Mouse (Mus musculus) lung, embryonic 14.5 days (tissue): ENCODE data around the gene Stx1a. TPM values are rescaled to one million over a fixed set of nuclear protein-coding genes. Genes with fewer than 3 reads are reported as not detected.

ENCODE experiments used
- ATAC-seq: fragments of 200-750 bp; cut with Nextera tagmentation; 2 replicates; pipeline ENCODE4 v1.8.0; 2017; ENCODE audit warnings: mild to moderate bottlenecking, moderate TSS enrichment, moderate library complexity; ENCODE audit not compliant: insufficient read depth
- DNase-seq: peaks from one replicate; pipeline ENCODE4 v3.0.0-alpha.2; 2015
- H3K27ac ChIP-seq: fragments of 300-500 bp; sonication (generic); 2 replicates; pipeline ENCODE4 v1.5.1; 2014; ENCODE audit warnings: low read depth, mild to moderate bottlenecking, moderate library complexity
- H3K27me3 ChIP-seq: fragments of 300-500 bp; sonication (generic); 2 replicates; pipeline ENCODE4 v1.6.1; 2014; ENCODE audit warnings: low read length, control low read depth; ENCODE audit not compliant: insufficient read depth
- H3K36me3 ChIP-seq: fragments of 300-500 bp; sonication (generic); 2 replicates; pipeline ENCODE4 v1.6.1; 2014; ENCODE audit warnings: control low read depth; ENCODE audit not compliant: insufficient read depth
- H3K4me1 ChIP-seq: fragments of 300-500 bp; sonication (generic); 2 replicates; pipeline ENCODE4 v1.6.1; 2014; ENCODE audit warnings: antibody characterized with exemption, control low read depth; ENCODE audit not compliant: insufficient read depth
- H3K4me2 ChIP-seq: fragments of 300-500 bp; sonication (generic); 2 replicates; pipeline ENCODE4 v1.6.1; 2014; ENCODE audit warnings: mild to moderate bottlenecking
- H3K4me3 ChIP-seq: fragments of 300-500 bp; sonication (generic); 2 replicates; pipeline ENCODE4 v1.5.1; 2014; ENCODE audit warnings: low read depth, low read length
- H3K9ac ChIP-seq: fragments of 300-500 bp; sonication (generic); 2 replicates; pipeline ENCODE4 v1.6.1; 2014
- H3K9me3 ChIP-seq: fragments of 300-500 bp; sonication (generic); 2 replicates; pipeline ENCODE4 v1.6.1; 2016; ENCODE audit warnings: low read depth, low read length, control low read depth
- CTCF ChIP-seq: IDR thresholded peaks from 2 replicates; pipeline ENCODE4 v1.5.1; 2016; ENCODE audit warnings: antibody characterized with exemption, low read depth
- WGBS: fragments of 180-500 bp; shearing (Covaris S2); extraction: QIAGEN DNeasy Blood & Tissue Kit; methylation state at CpG from one replicate; pipeline ENCODE4 v1.1.7; 2014; 5-methylcytosine and 5-hydroxymethylcytosine counted together
- polyA plus RNA-seq: library from polyadenylated mRNA; unstranded; fragments of >200 nt; fragmentation: Nextera tagmentation; extraction: Ambion mirVana; gene quantifications from 2 replicates; pipeline ENCODE4 v1.2.1, GENCODE M21; 2014

Gene Stx1a
- polyA plus RNA-seq, 1 experiment from 2014 or later: 14.5 TPM

DNA sequence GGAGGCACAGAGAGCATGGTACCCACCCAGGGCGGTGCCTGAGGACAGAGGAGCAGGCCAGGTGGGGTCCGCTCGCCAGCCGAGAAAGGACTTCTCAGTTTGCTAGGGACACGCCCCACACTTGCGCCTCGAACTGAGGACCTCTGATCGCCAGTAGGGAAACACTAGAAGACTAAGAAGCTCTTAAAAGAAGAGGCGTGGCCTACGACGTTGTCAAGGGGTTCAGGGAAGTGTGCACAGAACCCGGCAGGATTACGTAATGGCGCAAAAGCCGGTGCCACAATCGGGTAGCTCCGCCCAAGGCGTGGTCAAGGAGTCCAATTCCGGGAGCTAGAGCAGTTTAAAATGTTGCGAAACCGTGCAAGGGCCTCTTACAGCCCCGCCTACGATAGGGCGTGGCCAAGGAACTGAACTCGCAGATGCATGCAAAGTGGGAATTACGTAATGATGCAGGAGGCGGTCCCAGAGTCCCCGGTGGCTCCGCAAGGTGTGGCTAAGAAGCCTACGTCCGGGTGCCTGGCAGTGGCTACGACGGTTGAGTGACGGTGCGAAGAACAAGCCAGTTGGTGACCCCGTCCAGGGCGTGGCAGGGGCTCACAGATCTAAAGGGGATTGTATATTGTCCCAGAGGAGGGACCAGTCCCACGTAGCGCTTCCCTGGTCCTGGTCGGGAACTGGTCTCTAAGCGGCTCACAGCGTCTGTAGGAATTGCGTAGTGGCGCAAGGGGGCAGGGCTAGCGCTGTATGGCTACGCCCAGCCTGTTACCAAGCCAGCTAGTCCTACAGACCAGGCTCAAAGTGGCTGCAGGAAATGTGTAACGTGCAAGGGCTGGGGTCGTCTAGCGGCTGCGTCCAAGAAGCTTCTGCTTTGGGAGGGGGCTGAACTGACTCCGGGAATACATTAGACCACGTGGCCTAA, 14.4 kb upstream of the Stx1a start, which contains the start of gene Abhd11:
Gene Abhd11, plus strand, starts transcription at position 482 of the 919 bp plus-strand sequence.
- peak; percentile 38; the same call in 1 of the 2 replicates for TF ChIP-seq CTCF
- H3K36me3 ChIP-seq: no peaks in the 10 kb centered on the region
- under 1% methylated on average over 52 of the region's 52 CpGs for WGBS
- ATAC-seq (peak; percentile 89), DNase-seq (peak; percentile 100)
- H3K9me3 ChIP-seq: no peaks in the 10 kb centered on the region
- H3K27ac ChIP-seq: peak within 1 kb of the TSS; percentile 96
- H3K4me3 ChIP-seq: peak within 1 kb of the TSS; percentile 60
- peaks cover 22% of the 10 kb centered on the region for H3K4me1 ChIP-seq
- H3K9ac ChIP-seq: peak within 1 kb of the TSS; percentile 60
- H3K4me2 ChIP-seq: peak within 1 kb of the TSS; percentile 61
- H3K27me3 ChIP-seq: no peaks in the 10 kb centered on the region

DNA sequence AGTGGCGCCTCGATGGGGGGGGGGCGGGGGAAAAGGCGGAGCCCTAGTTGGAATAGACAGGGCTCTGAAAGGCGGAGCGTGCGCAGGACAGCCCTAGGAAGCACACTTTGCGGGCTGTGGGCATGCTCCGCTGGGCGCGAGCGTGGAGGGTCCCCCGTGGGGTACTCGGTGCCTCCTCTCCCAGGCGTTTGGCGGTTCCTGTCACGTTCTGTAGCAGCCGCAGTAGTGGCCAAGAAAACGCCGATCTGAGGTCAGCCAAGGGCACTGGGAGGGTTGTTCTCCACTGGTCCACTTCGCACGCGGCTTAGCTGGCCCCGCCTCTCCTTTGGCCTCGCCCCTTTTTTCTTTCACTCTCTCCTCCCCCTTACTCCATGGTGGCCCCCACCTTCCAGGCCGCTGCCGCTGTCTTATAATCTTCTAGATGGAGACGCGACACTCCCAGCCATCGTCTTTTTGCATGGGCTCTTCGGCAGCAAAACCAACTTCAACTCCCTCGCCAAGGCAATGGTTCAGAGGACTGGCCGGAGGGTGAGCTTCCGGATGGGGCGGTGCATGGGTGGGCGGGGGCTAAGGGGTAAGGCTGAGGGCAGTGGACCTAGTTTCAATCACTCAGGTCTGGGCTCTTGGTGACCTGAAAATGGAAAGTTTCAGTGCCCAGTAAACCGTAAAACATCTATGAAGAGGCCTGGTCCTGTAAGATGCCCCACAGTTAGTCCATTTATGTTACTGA, 13.5 kb upstream of the Stx1a start:
- H3K36me3 ChIP-seq: no peaks in the 10 kb centered on the region
- H3K4me3 ChIP-seq: peak overlapping the region; percentile 60
- peak overlapping the region; percentile 96 for H3K27ac ChIP-seq
- H3K27me3 ChIP-seq: no peaks in the 10 kb centered on the region
- peak overlapping the region; percentile 60 for H3K9ac ChIP-seq
- WGBS: under 1% methylated on average over 37 of the region's 37 CpGs
- peak overlapping the region; percentile 61 for H3K4me2 ChIP-seq
- DNase-seq: peak; percentile 92
- no peaks in the 10 kb centered on the region for H3K9me3 ChIP-seq
- TF ChIP-seq CTCF: no peak
- peak; percentile 75 for ATAC-seq
- H3K4me1 ChIP-seq: peaks cover 22% of the 10 kb centered on the region

DNA sequence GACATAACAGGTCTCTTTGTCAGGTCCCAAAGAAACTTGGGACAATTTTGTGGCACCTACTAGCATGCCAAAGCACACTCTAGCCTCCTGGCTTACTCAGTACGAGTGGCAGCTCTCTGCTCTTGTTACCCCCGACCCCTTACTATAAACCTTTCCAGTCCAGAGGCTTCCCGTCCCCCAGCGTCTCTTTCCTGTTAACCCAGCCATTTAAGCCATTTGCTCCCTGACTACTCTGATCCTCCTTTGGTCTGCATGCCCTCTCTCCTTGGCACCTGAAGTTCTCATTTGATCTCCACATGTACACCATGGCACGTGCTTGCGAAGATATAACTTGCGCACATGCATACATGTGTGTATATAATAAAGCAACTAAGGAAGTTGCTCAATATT, 13.0 kb upstream of the Stx1a start:
- H3K9me3 ChIP-seq: no peaks in the 10 kb centered on the region
- peak overlapping the region; percentile 96; the same call in 1 of the 2 replicates for H3K27ac ChIP-seq
- WGBS: 42% methylated on average over 7 of the region's 7 CpGs
- H3K9ac ChIP-seq: peak overlapping the region; percentile 60
- peak overlapping the region; percentile 61 for H3K4me2 ChIP-seq
- peak overlapping the region; percentile 60 for H3K4me3 ChIP-seq
- peaks cover 22% of the 10 kb centered on the region for H3K4me1 ChIP-seq
- no peaks in the 10 kb centered on the region for H3K27me3 ChIP-seq
- ATAC-seq (no peak), DNase-seq (no peak)
- H3K36me3 ChIP-seq: no peaks in the 10 kb centered on the region
- TF ChIP-seq CTCF: no peak; the same call in 1 of the 2 replicates

DNA sequence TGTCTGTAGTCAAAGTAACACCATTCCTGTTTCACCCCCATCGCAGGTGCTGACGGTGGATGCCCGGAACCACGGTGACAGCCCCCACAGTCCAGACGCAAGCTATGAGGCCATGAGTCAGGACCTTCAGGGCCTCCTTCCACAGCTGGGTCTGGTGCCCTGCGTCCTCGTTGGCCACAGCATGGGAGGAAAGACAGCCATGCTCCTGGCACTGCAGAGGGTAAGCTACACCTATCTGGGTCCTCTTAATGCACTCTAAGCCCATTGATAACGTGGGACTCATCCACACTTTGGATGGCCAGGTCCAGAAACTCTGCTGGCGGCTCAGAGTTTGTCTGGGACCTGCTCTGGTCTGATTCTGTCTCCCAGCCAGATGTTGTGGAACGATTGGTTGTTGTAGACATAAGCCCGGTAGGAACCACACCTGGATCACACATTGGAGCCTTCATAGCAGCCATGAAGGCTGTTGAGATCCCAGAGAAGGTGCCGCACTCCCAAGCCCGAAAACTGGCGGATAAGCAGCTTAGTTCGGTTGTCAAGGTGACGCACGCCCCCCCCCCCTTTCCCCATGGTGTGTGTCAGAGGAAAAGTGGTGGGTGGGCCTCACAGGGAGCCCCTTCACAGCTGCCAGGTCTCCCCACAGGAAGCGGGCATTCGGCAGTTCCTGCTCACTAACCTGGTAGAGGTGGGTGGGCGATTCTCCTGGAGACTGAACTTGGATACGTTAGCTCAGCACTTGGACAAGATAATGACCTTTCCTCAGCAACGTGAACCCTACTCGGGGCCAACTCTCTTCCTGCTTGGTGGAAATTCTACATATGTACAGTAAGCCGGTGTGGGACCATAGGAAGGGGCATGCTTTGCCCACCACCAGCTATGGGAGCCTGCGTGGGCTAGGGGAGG, 12.2 kb upstream of the Stx1a start:
- Histone ChIP-seq H3K4me2 (peak overlapping the region; percentile 61), H3K36me3 (no peaks in the 10 kb centered on the region), H3K27me3 (no peaks in the 10 kb centered on the region), H3K27ac (0 out of 2 replicates have a peak overlapping the region, but pooled peaks have one; percentile 96), H3K9me3 (no peaks in the 10 kb centered on the region), H3K4me3 (peak overlapping the region; percentile 60; the same call in 1 of the 2 replicates), H3K9ac (no peak overlapping the region), H3K4me1 (peaks cover 22% of the 10 kb centered on the region)
- ATAC-seq: no peak
- no peak for TF ChIP-seq CTCF
- WGBS: 78% methylated on average over 25 of the region's 25 CpGs
- no peak for DNase-seq

DNA sequence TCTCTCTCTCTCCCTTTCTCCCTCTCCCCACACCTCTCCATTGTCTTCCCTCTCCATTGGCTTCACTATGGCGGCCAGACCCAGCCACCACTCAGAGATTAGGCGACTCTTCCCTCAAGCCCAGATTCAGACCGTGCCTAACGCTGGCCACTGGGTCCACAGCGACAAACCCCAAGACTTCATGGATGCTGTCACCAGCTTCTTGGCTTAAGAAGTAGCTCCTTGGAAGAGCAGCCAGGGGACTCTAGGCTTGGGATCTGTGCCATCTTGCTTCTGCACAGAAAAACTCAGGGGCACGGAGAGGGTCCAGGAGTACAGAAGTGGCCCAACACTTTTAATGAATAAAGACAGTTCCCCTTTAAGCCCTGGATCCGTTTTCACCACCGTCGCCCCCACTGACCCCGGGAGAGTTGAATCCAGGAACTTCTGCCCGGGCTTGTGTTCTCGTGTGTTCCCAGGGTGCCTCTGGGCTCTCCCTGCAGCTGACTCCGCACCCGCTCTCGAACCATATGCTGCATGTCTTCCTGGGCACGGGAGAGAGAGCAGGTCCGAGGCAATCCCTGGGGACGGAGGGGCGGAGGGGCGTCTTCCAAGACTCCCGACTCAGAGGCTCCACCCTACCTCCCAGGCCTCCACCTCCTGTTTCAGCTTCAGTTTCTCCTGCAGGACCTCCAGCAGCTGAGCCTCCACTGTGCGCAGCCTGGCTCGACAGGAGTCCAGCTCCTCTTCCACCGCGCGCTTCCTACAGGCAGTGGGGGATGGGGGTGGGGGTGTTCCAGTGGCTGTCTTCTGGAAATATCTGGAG, 11.3 kb upstream of the Stx1a start:
- Histone ChIP-seq H3K9ac (peak overlapping the region; percentile 32; the same call in 1 of the 2 replicates), H3K4me3 (peak overlapping the region; percentile 24), H3K4me1 (peaks cover 22% of the 10 kb centered on the region), H3K27ac (no peak overlapping the region), H3K4me2 (peak overlapping the region; percentile 52), H3K27me3 (no peaks in the 10 kb centered on the region), H3K36me3 (no peaks in the 10 kb centered on the region), H3K9me3 (no peaks in the 10 kb centered on the region)
- WGBS: 25% methylated on average over 26 of the region's 26 CpGs
- ATAC-seq: no peak
- DNase-seq: no peak
- TF ChIP-seq CTCF: no peak
